Mouse (Mus musculus) spleen, embryonic (tissue): Measurements from ENCODE around the gene Zwint.

Source experiments
- CTCF ChIA-PET: fragments of 350-600 bp; sonication (Branson Sonifier 250); formaldehyde crosslinking; loops from one replicate; lab custom pipeline; 2022; lab: Charles Lee

Zwint gene

GRCm38 (mm10) chr10:72654270-72655016 lies at the start of gene Zwint:
Zwint (plus strand) TSS chr10:72654845.
- CTCF ChIA-PET: no interaction called here

DNA sequence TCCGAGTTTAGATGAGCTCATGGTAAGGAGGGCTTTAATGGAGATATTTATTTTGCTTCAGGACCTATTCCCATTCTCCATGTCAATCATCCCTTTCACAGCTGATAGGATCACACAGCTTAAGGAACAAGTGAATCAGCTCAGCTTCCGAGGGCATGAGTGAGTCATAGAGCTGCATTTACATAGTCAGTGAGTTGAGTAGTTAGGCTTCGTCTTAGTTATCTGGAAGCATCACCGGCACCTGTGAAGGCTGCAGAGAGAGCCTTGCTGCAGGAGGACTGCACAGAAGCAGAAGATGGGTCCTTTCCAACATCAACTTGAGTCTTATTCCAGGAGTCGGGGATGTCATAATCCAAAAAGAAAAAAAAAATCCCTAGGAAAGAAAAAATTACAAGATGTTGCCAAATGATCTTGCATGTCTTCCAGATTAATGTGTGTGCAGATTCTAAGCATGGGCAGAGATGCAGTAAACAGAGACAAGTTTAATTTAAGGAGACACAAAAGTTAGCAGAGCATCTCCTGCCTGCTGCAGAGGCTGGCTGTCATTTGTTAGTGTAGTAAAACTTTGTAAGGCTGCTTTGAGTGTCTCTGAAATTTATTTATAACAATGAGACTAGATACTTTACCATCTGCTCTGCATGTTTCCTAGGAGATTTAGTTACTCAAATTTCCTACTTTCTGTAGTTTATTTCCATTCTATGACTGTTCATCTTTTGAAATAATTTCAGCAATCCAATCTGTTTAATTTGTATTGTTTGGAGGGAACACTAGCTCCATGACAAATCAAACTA lies 41.3 kb upstream of the Zwint start:
- CTCF ChIA-PET: no interaction called here

- CTCF ChIA-PET: no interaction called here
Measured at GRCm38 (mm10) chr10:72616153-72616552, 38.5 kb upstream of the Zwint start.

GRCm38 (mm10) chr10:72620527-72620926 lies 34.1 kb upstream of the Zwint start:
- CTCF ChIA-PET: no interaction called here

DNA sequence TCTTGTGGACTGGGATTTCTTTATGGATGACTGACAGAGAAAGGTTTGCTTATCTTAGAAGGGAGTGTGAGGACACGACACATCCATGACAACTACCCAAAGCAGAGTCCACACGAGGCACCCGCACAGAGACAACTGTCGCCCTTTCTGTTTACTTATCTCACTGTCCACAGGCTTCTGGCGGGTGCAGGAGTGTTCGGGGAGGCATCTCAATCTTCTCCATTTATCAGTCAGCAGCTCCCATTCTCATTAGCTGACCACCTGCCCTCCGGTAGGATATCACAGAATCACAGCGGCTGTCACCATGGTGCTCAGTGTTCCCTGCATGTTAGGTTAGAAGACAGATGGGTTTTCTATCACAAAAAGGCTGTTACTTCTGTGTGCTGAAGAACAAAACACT lies 31.1 kb upstream of the Zwint start:
- CTCF ChIA-PET: no interaction called here

DNA sequence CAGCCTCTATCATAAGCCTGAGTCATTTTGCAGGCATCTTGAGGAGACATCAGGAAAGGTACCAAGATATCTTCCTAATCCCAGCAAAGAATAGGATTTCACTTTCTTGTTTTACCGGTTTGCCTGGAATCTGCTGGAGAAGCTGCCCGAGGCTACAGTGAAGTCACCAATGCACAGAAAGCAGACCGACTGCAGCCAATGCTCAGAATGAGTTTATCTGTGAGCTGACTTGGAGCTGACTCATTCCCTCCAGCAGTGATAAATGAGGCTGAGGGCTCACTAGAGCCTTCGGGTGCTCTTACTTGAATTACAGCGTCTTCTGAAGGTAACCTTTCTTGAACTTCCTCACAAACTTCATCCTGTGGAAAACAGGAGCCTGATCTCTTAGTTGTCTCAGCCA lies 20.5 kb upstream of the Zwint start:
- CTCF ChIA-PET: no interaction called here

- CTCF ChIA-PET: no interaction called here
Measured at GRCm38 (mm10) chr10:72650867-72651266, 3.8 kb upstream of the Zwint start.

DNA sequence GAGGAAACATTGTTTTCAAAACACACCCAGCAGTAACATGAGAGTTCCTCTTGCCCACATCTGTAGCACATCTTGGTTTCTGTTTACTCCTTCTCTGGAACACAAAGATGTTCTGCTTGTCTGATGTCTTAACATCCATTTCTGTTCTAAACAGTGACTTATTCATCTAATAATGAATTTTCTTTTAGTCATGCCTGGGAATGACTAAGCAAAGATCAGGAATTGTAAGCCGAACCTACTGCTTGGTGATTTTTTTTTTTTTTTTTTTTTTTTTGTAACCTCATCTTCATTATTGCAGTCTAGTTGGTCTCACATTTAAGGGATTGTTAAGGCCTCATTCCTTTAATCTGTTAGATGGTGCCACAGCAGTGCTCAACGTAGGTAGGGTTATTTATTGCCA lies 848 bp upstream of the Zwint start:
- CTCF ChIA-PET: no interaction called here

DNA sequence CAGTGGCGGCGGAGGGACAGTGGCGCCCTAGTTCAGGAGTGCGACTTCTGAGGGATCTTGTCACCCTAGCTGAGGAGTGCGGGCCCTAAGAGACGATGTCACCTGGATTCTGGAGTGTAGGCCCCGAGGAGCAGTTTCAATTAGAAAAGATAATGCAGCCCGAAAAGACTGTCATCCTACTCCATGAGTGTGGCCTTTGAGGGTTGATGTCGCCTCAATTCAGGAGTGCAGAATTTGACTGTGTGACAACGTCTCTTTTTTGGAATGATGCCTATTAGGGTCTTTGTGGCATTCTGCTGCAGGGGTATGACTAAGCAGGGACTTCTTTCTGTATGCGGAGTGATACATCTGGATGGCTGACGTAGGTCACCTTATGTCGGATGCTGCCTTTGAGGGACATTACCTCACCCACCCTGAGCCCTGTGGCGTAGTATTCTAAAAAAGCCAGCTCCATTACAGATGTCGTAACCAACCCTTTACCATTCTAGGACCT lies 418 bp downstream of the Zwint start:
- CTCF ChIA-PET: no interaction called here

- CTCF ChIA-PET: no interaction called here
Measured at GRCm38 (mm10) chr10:72659198-72659597, 4.6 kb downstream of the Zwint start.

DNA sequence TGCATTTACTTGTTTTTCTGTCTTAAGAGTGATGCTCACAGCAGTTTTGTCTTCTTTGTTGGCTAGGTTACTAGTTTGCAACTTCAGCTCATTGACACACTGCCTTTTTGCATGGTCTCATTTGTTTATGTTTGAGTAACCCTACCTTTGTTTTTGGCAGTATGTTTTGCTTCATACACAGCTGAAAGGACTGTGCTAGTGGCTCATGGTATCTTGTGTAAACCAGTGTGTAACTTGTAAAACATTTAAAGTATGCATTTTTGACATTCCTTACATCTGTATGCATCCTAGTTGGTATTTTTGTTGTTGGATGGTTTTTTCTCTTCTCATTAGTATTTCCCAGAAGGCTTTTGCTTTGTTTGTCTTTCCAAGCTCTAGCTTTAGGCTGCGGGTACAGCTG lies 5.7 kb downstream of the Zwint start:
- CTCF ChIA-PET: no interaction called here

GRCm38 (mm10) chr10:72667856-72668255 lies 13.2 kb downstream of the Zwint start:
- CTCF ChIA-PET: no interaction called here

GRCm38 (mm10) chr10:72669086-72669485 lies 14.4 kb downstream of the Zwint start:
- CTCF ChIA-PET: no interaction called here

- CTCF ChIA-PET: no interaction called here
Measured at GRCm38 (mm10) chr10:72675971-72676370, 21.3 kb downstream of the Zwint start.

DNA sequence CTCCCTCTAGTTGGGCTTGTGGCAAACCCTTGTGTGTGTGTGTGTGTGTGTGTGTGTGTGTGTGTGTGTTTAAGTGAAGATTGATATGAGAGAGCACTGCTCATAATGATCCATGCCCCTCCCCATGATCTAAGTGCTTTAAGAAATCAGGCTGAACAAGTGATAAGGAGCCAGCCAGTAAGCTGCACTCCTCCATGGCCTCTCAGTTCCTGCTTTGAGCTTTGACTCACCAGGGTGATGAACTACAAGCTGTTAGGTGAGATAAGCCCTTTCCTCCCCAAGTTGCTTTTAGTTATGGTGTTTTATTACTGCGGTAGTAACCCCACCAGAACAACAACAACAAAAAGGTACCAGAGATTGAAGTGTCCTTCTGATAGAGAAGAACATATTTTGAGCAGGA lies 21.9 kb downstream of the Zwint start:
- CTCF ChIA-PET: no interaction called here

DNA sequence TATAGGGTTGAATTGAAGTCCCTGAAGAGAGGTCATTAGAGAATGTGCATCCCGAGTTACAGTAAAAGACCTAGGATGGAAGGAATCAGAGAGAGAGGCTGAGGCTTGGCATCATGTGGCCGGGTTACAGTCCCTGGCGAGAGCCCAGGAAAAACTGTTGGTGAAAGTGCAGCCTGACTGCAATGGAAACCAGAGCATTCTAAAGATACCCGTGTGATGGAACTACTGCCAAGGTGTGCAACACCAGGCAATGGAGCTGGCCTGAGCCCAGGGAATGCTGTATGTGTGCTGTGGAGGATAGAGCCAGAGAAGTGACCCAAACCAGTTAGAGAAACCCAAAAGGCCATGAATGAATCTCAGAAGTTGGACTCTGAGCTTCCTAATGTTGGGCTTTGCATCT lies 24.4 kb downstream of the Zwint start:
- CTCF ChIA-PET: no interaction called here

GRCm38 (mm10) chr10:72701092-72701491 lies 46.4 kb downstream of the Zwint start:
- CTCF ChIA-PET: no interaction called here

- CTCF ChIA-PET: no interaction called here
Measured at GRCm38 (mm10) chr10:72713754-72714153, 59.1 kb downstream of the Zwint start.
